Mouse (Mus musculus) adrenal gland, adult 8-10 months (tissue): ENCODE data around the gene Ssx2ip. TPM values are rescaled to one million over a fixed set of nuclear protein-coding genes. Genes with fewer than 3 reads are reported as not detected.

Experiments used
- DNase-seq: peaks from one replicate; pipeline ENCODE4 v3.0.0; 2022
- microRNA-seq, 2 experiments: library from miRNA; unstranded; fragments of <30 nt; microRNA quantifications; one replicate each; pipeline ENCODE4 v1.2.0; 2022
- total RNA-seq, 4 experiments: library from RNA; stranded (reverse); gene quantifications; 2 replicates each; pipeline ENCODE4 v1.2.4; 2022

Gene Ssx2ip
- total RNA-seq, 4 experiments from 2014 or later = 7.7 to 12.9 (median 10.8) TPM

DNA sequence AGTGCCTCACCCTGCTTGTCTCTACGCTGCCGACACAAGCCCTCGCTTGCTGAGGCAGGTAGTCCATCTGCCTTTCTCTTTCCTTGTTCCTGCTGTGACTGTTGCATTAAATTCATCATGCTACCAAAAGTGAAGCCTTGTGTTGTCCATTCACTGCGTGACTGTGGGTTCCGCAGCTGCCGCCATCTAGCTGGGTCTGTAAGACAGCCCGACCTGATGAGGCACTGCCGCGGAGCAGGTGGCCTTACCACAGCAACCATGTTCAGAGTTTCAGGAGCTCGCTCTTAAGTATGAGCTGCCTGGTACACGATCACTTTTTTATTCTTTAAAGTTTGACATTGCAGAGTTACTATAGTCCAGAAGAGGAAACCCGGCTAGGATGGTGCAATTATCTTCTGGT is 35.6 kb downstream of the Ssx2ip start:
- DNase-seq = no peak

DNA sequence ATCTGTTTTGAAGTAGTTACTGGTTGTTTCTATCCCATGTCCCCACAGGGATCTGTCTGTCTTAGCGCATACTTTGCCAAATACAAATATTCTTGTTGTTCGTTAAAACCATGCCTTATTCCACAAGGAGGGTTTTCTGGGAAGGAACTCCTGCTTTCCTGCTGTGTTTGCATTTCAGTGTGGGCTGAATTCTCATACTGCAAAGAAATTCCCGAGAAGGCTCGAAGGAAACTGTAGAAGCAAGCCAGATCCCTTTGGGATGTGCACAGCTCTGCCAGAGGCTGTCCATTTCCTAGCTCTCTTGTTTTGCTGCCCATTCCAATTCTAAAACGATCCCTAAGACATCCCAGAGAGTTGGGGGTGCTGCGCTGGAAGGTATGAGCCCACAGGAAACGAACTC is 36.0 kb downstream of the Ssx2ip start:
- DNase-seq = no peak

DNA sequence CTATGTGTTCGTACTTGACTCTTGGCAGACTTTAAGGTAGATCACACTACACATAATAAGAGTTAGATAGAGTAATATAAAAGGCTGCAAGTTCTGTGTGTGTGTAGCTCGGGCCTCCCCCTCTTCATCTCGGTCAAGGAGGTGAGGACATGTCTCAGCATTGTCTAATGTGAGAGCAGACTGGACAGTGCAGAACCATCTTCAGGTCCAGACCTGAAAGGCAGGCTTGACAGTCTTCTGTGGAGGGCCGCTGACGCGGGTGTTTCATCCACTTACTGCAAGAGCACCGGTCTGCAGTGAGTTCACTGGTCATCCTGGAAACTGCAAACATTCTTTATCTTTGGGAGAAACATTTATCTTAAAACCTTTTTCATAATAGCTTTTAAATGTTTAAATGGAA is 38.0 kb downstream of the Ssx2ip start:
- DNase-seq = no peak

DNA sequence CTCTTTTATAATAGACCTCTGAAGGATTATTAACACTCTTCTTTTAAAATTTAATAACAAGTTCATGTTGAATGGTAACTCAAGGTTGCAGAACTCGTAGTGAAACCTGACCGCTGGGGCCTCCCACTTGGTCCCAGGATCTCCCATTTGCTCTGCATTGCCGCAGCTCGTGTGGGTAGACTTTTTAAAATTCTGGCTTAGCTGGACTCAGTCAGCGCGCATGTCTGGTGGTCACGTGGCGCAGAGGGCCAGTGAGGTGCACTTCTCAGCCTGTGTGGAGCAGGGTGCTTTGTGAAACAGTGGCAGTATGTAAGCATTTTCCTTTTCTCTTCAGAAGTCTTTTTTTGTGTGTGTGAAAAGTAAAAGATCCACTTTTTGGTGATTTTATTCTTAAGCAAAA is 38.5 kb downstream of the Ssx2ip start:
- DNase-seq = no peak

DNA sequence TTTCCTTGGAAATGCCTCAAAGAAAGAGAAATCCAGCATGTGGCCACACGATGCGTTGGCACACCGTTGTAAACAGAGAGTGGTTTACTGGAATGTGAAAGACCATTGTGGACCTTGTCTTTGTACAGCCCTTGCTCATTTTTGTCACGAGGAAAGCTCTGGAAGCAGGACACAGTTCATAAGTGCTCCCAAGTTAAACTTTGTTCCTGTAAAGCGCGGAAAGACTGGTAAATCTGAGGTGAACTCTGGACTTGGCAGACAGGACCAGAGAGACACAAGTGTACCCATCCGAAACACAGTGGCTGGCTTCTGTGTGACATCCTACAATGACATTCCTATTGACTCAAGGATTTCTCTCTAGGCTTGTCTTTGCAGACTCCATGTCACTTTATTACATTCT is 38.9 kb downstream of the Ssx2ip start:
- no peak for DNase-seq

DNA sequence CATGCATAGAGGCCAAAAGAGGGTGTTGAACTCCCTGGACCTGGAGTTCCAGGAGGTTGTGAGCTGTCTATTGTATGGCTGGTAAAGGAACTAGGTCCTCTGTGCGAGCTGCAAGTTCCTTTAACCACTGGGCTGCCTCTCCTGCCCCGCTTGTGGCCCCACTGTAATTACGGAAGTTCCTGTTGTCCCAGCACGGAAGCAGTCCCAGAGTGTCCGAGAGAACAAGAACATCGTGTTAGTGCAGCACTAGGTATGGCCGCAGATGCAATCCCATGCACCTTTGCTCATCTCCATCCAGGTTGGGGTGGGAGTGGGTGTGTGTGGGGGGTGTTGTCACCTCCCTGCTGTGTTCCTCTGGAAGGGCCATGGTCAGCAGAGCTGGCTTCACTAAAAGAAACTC is 40.4 kb downstream of the Ssx2ip start:
- DNase-seq = no peak

DNA sequence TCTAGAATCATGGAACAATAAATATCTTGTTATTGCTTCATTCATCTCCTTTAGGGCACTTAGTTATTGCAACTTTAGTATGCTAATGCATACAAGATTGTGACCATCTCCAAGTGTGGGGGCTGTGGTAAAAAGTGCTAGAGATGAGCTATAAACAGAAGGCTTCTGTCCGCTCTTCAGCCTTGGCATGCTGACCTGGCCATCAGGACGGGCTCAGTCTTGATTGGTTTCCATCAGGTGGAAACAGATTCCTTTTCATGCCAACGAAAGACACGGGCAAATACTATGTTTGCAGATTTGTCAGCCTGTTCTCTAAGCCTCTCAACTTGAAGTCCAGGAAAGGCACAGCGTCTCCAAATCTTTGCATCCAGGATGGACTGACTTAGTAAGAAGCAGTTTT is 42.7 kb downstream of the Ssx2ip start:
- no peak for DNase-seq

DNA sequence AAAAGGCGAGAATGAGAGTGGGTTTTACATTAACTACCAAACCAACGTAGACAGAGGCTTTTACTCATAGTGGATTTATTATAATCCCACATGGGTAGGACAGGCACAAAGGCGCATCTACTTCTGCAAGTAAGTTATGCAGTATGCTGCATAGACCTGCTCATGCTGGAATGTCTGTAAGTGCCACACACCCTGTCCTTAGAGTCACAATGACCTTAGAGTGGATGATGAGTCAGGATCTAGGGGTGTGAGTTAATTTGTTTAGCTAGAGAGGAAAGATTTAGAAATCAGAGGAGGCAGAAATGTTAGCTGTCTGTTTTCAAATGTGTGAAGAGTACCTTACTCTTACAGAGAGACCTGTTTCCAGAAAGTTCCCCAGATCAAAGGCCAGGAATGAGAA is 43.2 kb downstream of the Ssx2ip start:
- no peak for DNase-seq

DNA sequence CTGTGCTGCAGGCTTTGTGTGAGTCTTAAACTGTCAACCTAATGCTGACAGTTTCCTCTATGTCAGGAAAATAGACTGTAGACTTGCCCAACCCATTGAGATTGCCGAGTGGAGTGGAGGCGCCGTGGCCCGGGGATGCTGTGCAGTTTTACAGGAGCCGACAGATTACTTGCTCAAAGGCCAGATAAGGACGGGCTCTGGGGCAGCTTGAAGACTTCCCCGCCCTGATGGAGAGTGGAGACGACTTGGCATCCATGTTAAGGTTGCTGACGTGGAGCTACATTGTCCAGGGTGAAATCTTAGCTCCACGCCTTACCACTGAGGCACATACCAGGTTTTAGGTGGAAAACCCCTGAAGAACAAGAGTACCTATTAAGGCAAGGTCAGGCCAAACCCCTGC is 43.9 kb downstream of the Ssx2ip start:
- DNase-seq = no peak

DNA sequence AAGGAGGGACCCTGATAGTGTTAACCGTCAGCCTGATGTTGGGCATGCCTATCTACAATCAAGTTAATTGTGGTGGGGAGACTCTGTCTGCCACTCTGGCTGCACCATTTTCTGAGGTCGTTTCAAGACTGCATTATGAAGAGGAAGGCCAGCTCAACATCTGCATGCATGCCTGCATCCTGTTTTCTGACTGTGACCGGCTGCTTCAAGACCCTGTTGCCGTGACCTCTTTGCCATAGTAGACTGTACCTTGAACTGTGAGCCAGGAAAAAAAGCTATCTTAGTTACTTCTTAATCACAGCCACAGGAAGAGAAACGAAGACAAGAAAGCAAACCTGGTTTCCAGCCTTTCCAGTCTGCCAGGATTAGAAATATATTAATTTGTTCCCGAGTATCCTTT is 44.5 kb downstream of the Ssx2ip start:
- DNase-seq = no peak

DNA sequence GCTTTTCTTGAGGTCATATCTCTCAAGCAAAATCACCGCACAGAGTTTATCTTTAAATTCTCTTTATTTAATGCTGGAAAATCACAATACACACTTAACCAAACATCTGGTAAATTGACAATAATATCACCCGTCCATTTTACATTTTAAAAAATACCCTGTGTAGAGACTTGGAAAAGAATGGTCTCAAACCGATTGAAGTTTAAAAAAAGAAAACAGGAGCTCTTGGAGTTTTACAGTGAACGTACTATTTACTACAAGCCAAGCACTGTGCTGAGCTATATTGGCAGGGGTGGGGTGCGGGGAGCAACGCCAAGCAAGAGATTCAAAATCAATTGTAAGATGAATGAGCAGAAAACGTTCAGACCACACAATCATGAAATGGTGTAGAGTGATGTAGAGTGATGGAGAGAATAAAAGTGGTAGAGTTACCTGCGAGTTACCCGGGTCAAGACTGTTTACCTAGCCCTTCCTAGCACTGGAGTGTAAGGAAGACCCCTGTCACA is 45.4 kb downstream of the Ssx2ip start, which contains the start of gene Ctbs:
Gene Ctbs (plus strand): TSS at position 51 of the 506 bp plus-strand sequence.
- no peak for DNase-seq

DNA sequence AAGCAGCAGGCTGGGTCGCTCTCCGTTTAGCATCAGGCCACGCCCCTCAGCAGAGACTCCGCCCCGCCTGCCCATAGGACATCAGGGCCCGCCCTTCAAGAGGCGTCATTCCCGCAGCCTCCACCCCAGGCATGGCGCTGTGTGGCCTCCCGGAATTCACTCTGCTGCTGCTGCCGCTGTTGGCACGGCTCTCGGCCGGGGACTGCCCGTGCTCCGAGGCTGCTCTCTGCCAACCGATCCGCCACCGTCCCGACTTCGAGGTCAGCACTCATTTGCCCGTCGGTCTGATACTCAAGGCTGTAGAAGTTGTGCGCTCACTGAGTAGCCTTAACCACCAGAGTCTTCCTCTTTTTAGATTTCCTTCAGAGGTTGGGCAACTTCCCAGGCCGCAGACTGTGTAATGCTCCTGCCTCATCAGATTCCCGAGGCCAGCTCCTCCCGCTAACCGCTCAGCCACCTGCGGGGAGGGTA is 46.0 kb downstream of the Ssx2ip start:
- peak; percentile 90 for DNase-seq

DNA sequence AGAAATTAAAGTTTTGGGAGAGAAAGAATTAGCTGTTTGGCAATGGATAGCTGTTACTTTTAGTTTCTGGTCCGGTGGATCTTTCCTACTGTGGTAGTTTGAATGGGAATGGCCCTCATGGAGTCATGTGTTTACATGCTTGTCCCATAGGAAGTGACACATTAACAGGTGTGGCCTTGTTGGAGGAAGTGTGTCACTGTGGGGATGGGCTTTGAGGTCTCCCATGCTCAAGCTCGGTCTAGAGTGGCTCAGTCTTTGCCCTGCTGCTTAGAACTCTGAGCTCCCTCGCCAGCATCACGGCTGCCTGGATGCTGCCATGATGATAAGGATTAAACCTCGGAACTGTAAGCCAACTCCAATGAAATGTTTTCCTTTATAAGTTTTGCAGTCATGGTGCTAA is 46.9 kb downstream of the Ssx2ip start:
- DNase-seq = no peak

DNA sequence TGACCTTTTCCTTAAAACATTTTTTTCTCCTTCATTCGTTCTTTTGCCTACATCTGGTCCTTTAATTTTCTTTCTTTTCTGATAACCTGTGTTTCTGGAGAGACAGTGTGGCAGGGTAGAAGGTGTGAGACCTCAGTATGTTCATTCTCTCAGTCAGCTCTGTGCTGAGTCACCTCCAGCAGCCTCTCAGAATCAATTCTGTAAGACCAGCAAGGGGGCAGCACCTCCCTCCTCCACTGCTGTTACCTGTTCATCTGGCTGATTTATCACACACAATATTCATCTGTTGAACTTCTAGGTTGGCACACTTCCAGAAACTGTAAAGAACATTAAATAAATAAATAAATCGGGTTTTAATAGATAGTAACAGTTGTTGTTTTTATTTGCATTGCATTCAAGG is 58.5 kb downstream of the Ssx2ip start:
- DNase-seq = no peak

DNA sequence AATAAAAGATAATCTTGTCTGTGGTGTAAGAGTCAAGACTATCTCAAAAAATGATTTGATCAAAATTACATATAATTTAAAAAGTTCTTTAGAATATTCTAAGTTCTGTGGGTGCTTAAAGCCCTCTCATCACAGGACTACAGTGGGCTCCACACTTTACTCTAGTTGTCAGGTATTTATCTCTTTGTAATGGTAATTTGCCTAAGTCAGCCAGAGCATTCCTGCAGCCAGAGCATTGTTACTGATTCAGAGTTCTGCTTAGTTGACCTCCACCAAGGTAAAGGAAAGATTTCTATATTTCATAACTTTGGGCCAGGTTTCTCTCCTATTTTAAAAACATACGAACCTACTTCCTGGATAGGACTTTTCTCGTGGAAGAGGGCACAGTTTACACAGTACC is 64.8 kb downstream of the Ssx2ip start:
- no peak for DNase-seq

DNA sequence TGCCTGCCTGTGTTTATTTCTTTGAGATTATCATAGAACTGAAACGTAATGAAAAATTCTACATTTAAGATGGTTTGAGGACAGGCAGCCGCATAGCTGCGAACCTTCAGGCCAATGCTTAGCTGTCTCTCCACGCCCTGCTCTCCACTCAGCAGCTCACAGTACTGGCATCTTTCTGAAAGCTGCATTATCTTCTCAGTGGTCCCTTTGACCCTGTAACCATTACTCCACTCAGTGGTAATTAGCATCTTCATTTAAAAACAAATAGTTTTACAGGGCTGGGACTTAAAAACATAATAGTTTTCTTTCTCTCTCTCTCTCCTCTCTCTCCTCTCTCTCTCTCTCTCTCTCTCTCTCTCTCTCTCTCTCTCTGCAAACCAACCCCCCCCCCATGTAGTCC is 68.2 kb downstream of the Ssx2ip start:
- no peak for DNase-seq

DNA sequence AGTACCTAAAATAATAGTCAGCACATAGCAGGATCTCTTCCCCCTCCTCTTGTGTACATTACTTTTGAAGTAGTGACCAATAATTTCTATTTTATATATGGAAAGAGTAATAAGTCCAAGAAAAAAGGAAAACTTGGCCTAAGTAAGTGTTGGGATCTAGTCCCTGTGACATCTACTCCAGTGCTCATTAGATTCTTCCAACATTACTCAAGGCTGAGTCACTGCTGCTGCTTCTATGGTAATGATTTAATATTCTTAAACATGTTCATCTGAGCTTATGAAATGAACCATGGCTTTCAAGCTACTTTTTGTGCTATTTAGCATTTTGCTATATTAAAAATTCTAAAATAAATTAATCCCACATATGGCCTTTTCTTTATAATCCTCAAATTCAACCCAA is 69.3 kb downstream of the Ssx2ip start:
- no peak for DNase-seq

DNA sequence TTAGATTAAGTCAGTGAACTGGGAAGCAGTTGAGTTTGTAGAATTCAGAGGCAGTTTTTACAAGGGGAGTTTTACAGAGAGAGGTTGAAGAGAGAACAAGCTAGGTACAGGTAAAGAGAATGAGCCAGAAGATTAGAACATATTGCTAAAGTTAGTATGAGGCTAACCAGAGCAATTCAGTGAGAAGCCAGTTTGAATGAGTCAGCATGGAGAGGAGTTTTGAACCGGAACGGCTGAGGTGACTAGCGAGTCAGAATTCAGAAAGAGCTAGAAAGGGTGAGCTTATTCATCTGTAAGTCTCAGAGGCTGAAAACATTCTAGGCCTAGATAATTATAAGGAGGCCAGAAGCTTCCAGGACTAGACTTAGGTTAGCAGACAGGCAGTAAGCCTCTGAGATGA is 70.0 kb downstream of the Ssx2ip start:
- DNase-seq = no peak

DNA sequence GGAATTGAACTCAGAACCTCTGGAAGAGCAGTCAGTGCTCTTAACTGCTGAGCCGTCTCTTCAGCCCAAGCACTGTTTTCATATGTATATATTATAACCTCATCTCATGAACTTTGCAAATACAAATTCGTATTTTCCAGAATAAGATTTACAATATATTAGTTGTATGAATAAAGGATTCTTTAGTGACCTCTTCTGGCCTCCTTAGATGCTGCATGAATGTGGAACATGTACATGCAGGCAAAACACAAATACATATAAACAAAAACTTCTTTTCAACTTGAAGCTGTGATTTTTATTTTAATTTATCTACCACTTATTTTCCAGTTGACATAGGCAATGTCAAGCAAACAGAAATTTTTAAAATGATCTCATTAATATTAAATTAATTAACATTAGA is 77.6 kb downstream of the Ssx2ip start:
- DNase-seq = no peak

DNA sequence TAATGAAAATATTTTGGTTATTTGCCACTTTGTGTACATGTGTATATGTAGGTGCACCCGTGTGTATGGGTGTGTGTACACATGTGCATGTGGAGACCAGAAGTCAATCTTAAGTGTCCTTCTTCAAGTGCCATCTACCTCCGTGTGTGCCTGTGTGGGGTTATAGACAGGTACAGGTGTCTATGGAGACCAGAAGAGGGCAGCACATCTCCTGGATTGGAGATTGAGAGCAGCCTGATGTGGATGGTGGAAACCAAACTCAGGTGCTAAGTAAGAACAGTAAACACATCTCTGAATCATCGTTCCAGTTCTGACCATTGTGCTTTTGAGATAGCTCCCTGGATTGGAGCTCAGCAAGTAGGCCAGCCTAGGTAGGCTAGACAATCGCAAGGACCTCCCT is 82.0 kb downstream of the Ssx2ip start:
- no peak for DNase-seq

Small RNAs within 50 kb of the gene (microRNA-seq; reads per million reads assigned to microRNA genes)
- gene Gm22901 = 0 reads per million in 2 experiments

Other genes with a start within 250 kb of the Ssx2ip start
- under 1 TPM in 3 of 4 experiments, not detected in 1; 0.19 to 0.32 (median 0.24) TPM for gene Lpar3, start 183.7 kb upstream of the Ssx2ip start, total RNA-seq
- 10 to 100 TPM in 3 of 4 experiments, 1 to 10 TPM in 1; 10.0 to 15.2 (median 12.8) TPM for gene Ctbs, start 45.2 kb downstream of the Ssx2ip start, total RNA-seq
- gene Spata1, start 95.1 kb downstream of the Ssx2ip start, total RNA-seq = 1 to 10 TPM; 1.2 to 4.7 (median 2.8) TPM
- 100 to 1,000 TPM; 186 to 235 (median 206) TPM for gene Gng5, start 95.2 kb downstream of the Ssx2ip start, total RNA-seq
- gene Rpf1, start 116.8 kb downstream of the Ssx2ip start, total RNA-seq = 10 to 100 TPM; 25.5 to 34.4 (median 31.9) TPM
- under 1 TPM in 2 of 4 experiments, not detected in 2; 0.23 to 0.70 TPM for gene Uox, start 165.8 kb downstream of the Ssx2ip start, total RNA-seq
- gene Dnase2b, start 211.0 kb downstream of the Ssx2ip start, total RNA-seq = not detected
- not detected for gene 4930503B20Rik, start 246.7 kb downstream of the Ssx2ip start, total RNA-seq